In the genomic region with DNA sequence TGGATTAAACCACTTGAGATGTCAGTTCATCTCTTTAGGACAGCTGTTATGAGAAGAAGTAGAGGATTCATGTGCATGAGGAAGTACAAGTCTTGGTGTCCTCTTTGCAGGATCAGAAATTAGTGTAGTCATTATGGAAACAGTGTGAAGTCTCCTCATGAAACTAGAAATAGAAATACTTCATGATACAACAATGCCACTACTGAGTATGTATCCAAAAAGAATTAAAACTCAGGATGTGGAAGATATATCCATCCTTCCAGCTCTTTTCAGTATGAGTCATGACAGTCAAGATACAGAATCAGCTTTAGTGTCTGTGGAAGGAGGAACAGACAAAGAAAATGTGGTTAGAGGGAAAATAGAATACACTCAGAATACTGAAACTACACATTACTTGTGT, we compare ENCODE assay signal across 14 mouse cellular contexts.
"Had no signal": no experiment of that assay in that cellular context is flagged by ENCODE, and none has a peak within 500 bp of the region (broad histone marks: within the 10 kb centered on the region; RNA-seq: fewer than 3 reads in every experiment).

No protein-coding gene starts in this region.

- H3K4me1 ChIP-seq: midbrain, embryonic 13.5 days; midbrain, embryonic 15.5 days; neural tube, embryonic 12.5 days; stomach, embryonic 15.5 days had no signal

- H3K9ac ChIP-seq: lung, embryonic 14.5 days; midbrain, embryonic 13.5 days; midbrain, embryonic 15.5 days; neural tube, embryonic 12.5 days; stomach, embryonic 15.5 days had no signal

- ATAC-seq: midbrain, embryonic 13.5 days; midbrain, embryonic 15.5 days had no signal

- H3K4me3 ChIP-seq: midbrain, embryonic 13.5 days; midbrain, embryonic 15.5 days; neural tube, embryonic 12.5 days; stomach, embryonic 15.5 days had no signal

- H3K36me3 ChIP-seq: midbrain, embryonic 13.5 days; midbrain, embryonic 15.5 days; neural tube, embryonic 12.5 days; stomach, embryonic 15.5 days had no signal

- DNase-seq: lung, adult 18-20 months; lung, embryonic 14.5 days; lung, postnatal 10 days; lung, postnatal 4 days; right cerebral cortex, postnatal 14 days; thymus, adult 18-20 months; thymus, postnatal 14 days; thymus, postnatal 36 days had no signal

- H3K27ac ChIP-seq: midbrain, embryonic 13.5 days; midbrain, embryonic 15.5 days; neural tube, embryonic 12.5 days; stomach, embryonic 15.5 days; stomach, postnatal 0 days had no signal

- H3K27me3 ChIP-seq: midbrain, embryonic 13.5 days; midbrain, embryonic 15.5 days; neural tube, embryonic 12.5 days; stomach, embryonic 15.5 days had no signal

- H3K4me2 ChIP-seq: lung, embryonic 14.5 days; midbrain, embryonic 11.5 days; midbrain, embryonic 13.5 days; midbrain, embryonic 15.5 days; neural tube, embryonic 12.5 days; stomach, embryonic 15.5 days had no signal

- H3K9me3 ChIP-seq: midbrain, embryonic 13.5 days; midbrain, embryonic 15.5 days; neural tube, embryonic 12.5 days; stomach, embryonic 15.5 days had no signal
